Mouse (Mus musculus) lung, embryonic 14.5 days (tissue): ENCODE measurements around the gene Matn3. TPM values are rescaled to one million over a fixed set of nuclear protein-coding genes. Genes with fewer than 3 reads are reported as not detected.

Experiments used
- ATAC-seq: fragments of 200-750 bp; cut with Nextera tagmentation; 2 replicates; pipeline ENCODE4 v1.8.0; 2017; ENCODE audit warnings: mild to moderate bottlenecking, moderate TSS enrichment, moderate library complexity; ENCODE audit not compliant: insufficient read depth
- DNase-seq: peaks from one replicate; pipeline ENCODE4 v3.0.0-alpha.2; 2015
- H3K27ac ChIP-seq: fragments of 300-500 bp; sonication (generic); 2 replicates; pipeline ENCODE4 v1.5.1; 2014; ENCODE audit warnings: low read depth, mild to moderate bottlenecking, moderate library complexity
- H3K27me3 ChIP-seq: fragments of 300-500 bp; sonication (generic); 2 replicates; pipeline ENCODE4 v1.6.1; 2014; ENCODE audit warnings: low read length, control low read depth; ENCODE audit not compliant: insufficient read depth
- H3K36me3 ChIP-seq: fragments of 300-500 bp; sonication (generic); 2 replicates; pipeline ENCODE4 v1.6.1; 2014; ENCODE audit warnings: control low read depth; ENCODE audit not compliant: insufficient read depth
- H3K4me1 ChIP-seq: fragments of 300-500 bp; sonication (generic); 2 replicates; pipeline ENCODE4 v1.6.1; 2014; ENCODE audit warnings: antibody characterized with exemption, control low read depth; ENCODE audit not compliant: insufficient read depth
- H3K4me2 ChIP-seq: fragments of 300-500 bp; sonication (generic); 2 replicates; pipeline ENCODE4 v1.6.1; 2014; ENCODE audit warnings: mild to moderate bottlenecking
- H3K4me3 ChIP-seq: fragments of 300-500 bp; sonication (generic); 2 replicates; pipeline ENCODE4 v1.5.1; 2014; ENCODE audit warnings: low read depth, low read length
- H3K9ac ChIP-seq: fragments of 300-500 bp; sonication (generic); 2 replicates; pipeline ENCODE4 v1.6.1; 2014
- H3K9me3 ChIP-seq: fragments of 300-500 bp; sonication (generic); 2 replicates; pipeline ENCODE4 v1.6.1; 2016; ENCODE audit warnings: low read depth, low read length, control low read depth
- CTCF ChIP-seq: IDR thresholded peaks from 2 replicates; pipeline ENCODE4 v1.5.1; 2016; ENCODE audit warnings: antibody characterized with exemption, low read depth
- WGBS: fragments of 180-500 bp; shearing (Covaris S2); extraction: QIAGEN DNeasy Blood & Tissue Kit; methylation state at CpG from one replicate; pipeline ENCODE4 v1.1.7; 2014; 5-methylcytosine and 5-hydroxymethylcytosine counted together
- polyA plus RNA-seq: library from polyadenylated mRNA; unstranded; fragments of >200 nt; fragmentation: Nextera tagmentation; extraction: Ambion mirVana; gene quantifications from 2 replicates; pipeline ENCODE4 v1.2.1, GENCODE M21; 2014

Matn3 gene
- polyA plus RNA-seq, 1 experiment from 2014 or later, result 0.87 TPM

DNA sequence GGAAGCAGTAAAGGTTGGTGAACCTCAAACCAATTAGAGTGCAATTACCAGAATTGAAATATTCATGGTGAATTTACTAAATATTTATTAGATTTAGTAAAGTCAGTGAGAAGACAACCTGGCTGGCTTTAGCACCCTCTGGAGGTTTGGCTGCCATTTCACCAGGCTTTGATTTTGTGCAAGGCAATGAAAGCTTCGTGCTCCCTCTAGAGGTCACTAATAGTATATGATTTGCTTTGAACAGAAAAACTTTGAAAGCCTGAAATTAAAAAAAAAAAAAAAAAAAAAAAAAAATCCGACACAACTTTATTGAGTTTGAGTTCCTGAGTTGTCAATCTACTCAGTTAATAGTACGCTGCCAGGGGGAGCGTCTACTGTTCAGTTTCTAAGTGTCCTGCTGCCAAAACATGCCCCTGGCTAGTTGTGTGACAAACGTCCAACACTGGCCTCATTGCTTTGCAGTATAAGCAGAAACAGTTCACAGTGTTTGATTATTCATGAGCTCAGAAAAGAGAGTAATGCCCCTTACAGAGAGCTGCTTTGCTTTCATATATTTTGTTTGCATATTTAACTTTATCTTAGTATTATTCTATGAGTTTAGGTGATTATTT lies 54.4 kb downstream of the Matn3 start:
- no peak overlapping the region for H3K4me2 ChIP-seq
- no peaks in the 10 kb centered on the region for H3K4me1 ChIP-seq
- H3K27ac ChIP-seq, result no peak overlapping the region
- no peaks in the 10 kb centered on the region for H3K36me3 ChIP-seq
- no peaks in the 10 kb centered on the region for H3K27me3 ChIP-seq
- TF ChIP-seq CTCF, result peak; percentile 86
- no peak overlapping the region for H3K9ac ChIP-seq
- no peak for ATAC-seq
- 15% methylated on average over 5 of the region's 5 CpGs for WGBS
- no peaks in the 10 kb centered on the region for H3K9me3 ChIP-seq
- no peak overlapping the region for H3K4me3 ChIP-seq
- DNase-seq, result peak; percentile 94

DNA sequence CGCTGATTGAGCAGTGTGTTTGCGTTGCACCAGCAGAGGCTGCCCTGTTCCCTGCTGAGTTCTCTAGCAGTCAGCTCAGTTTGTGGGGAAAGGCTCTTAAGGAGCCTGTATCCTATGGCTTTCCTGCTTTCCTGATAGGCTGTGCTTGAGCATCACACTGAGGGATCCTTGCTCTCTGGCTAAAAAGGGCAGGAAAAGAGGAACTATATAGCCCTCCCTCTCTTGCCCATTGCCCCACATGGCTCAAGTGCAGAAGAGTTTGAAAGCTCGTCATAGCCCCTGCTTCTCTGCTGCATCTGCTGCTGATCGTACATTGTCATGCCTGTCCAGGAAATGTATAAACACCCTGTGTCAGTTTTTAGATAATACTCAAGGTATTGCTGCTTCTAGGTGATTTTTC lies 59.4 kb downstream of the Matn3 start:
- H3K4me1 ChIP-seq, result no peaks in the 10 kb centered on the region
- ATAC-seq (no peak), DNase-seq (no peak)
- H3K9me3 ChIP-seq, result no peaks in the 10 kb centered on the region
- TF ChIP-seq CTCF, result no peak
- no peak overlapping the region for H3K9ac ChIP-seq
- no peak overlapping the region for H3K4me3 ChIP-seq
- H3K4me2 ChIP-seq, result no peak overlapping the region
- no peak overlapping the region for H3K27ac ChIP-seq
- no peaks in the 10 kb centered on the region for H3K27me3 ChIP-seq
- H3K36me3 ChIP-seq, result no peaks in the 10 kb centered on the region
- 45% methylated on average over 4 of the region's 4 CpGs for WGBS

DNA sequence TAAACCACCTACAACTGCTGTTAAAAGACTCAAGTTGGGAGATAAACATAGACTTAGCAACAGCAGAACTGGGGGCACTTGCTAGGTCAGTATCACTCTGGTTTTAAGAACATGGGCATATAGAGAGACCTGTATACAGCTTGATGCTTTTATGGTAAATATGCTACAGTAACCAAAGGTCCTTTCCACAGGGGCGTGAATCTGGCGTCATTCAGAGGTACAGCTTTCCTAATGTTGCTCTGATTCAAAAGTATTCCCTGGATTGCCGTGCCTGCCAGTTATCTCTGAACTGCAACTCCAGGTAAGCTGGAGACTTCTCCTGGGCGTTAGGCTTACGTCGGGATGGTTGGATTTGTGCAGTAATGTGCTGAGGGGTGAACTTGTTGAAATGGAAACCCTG lies 60.1 kb downstream of the Matn3 start:
- no peak overlapping the region for H3K27ac ChIP-seq
- H3K9me3 ChIP-seq, result no peaks in the 10 kb centered on the region
- H3K9ac ChIP-seq, result no peak overlapping the region
- no peaks in the 10 kb centered on the region for H3K4me1 ChIP-seq
- TF ChIP-seq CTCF, result no peak
- no peaks in the 10 kb centered on the region for H3K36me3 ChIP-seq
- H3K4me3 ChIP-seq, result no peak overlapping the region
- no peak for DNase-seq
- H3K4me2 ChIP-seq, result no peak overlapping the region
- 92% methylated on average over 6 of the region's 6 CpGs for WGBS
- no peak for ATAC-seq
- H3K27me3 ChIP-seq, result no peaks in the 10 kb centered on the region

GRCm38 (mm10) chr12:9010311-9010710 lies 62.6 kb downstream of the Matn3 start:
- H3K27ac ChIP-seq, result no peak overlapping the region
- no peak overlapping the region for H3K9ac ChIP-seq
- DNase-seq, result peak; percentile 4
- no peak overlapping the region for H3K4me2 ChIP-seq
- no peaks in the 10 kb centered on the region for H3K27me3 ChIP-seq
- H3K36me3 ChIP-seq, result no peaks in the 10 kb centered on the region; the same call in 1 of the 2 replicates
- no peaks in the 10 kb centered on the region for H3K4me1 ChIP-seq
- TF ChIP-seq CTCF, result no peak
- no peak for ATAC-seq
- 41% methylated on average over 4 of the region's 4 CpGs for WGBS
- H3K4me3 ChIP-seq, result no peak overlapping the region
- H3K9me3 ChIP-seq, result no peaks in the 10 kb centered on the region

GRCm38 (mm10) chr12:9016376-9016775 lies 68.6 kb downstream of the Matn3 start:
- WGBS, result 93% methylated on average over 9 of the region's 9 CpGs
- Histone ChIP-seq H3K4me2 (no peak overlapping the region), H3K27me3 (no peaks in the 10 kb centered on the region), H3K9ac (no peak overlapping the region), H3K36me3 (no peaks in the 10 kb centered on the region; the same call in 1 of the 2 replicates), H3K4me3 (no peak overlapping the region), H3K4me1 (no peaks in the 10 kb centered on the region), H3K9me3 (no peaks in the 10 kb centered on the region), H3K27ac (no peak overlapping the region)
- ATAC-seq (no peak), DNase-seq (no peak)
- no peak for TF ChIP-seq CTCF

- no peaks in the 10 kb centered on the region for H3K36me3 ChIP-seq
- H3K27me3 ChIP-seq, result no peaks in the 10 kb centered on the region
- H3K4me1 ChIP-seq, result no peaks in the 10 kb centered on the region
- DNase-seq, result no peak
- WGBS, result 93% methylated on average over 8 of the region's 8 CpGs
- no peaks in the 10 kb centered on the region for H3K9me3 ChIP-seq
- no peak overlapping the region for H3K27ac ChIP-seq
- no peak for ATAC-seq
- H3K9ac ChIP-seq, result no peak overlapping the region
- H3K4me2 ChIP-seq, result no peak overlapping the region
- TF ChIP-seq CTCF, result no peak
- H3K4me3 ChIP-seq, result no peak overlapping the region
Observed at GRCm38 (mm10) chr12:9020431-9020830, 72.7 kb downstream of the Matn3 start.

DNA sequence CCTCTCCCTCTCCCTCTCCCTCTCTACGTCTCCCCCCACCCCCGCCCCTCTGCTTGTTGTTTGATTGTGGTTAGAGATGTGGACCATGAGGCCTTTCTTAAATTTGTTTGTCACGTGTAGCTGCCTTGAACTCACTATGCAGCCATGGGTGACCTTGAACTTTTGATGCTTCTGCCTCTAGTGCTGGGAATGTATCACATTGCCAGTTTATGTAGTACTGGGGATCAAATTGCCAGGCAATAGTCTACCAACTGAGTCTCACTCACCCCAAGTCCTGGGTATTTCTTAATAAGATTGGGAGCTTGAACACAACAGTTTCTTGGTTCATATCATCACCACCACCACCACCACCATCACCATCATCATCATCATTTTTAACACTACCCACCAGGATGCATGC lies 73.3 kb downstream of the Matn3 start:
- no peak overlapping the region for H3K9ac ChIP-seq
- H3K9me3 ChIP-seq, result no peaks in the 10 kb centered on the region
- no peaks in the 10 kb centered on the region for H3K36me3 ChIP-seq
- no peaks in the 10 kb centered on the region for H3K4me1 ChIP-seq
- 70% methylated on average over 3 of the region's 3 CpGs for WGBS
- TF ChIP-seq CTCF, result no peak
- H3K4me2 ChIP-seq, result no peak overlapping the region
- no peaks in the 10 kb centered on the region for H3K27me3 ChIP-seq
- no peak for DNase-seq
- no peak for ATAC-seq
- no peak overlapping the region for H3K4me3 ChIP-seq
- H3K27ac ChIP-seq, result no peak overlapping the region

Other genes with a start within 250 kb of the Matn3 start
- gene Sdc1, start 176.6 kb upstream of the Matn3 start, polyA plus RNA-seq, result 101 TPM in 2 replicates
- 213 and 215 TPM in 2 replicates for gene Laptm4a, start 26.3 kb upstream of the Matn3 start, polyA plus RNA-seq
- 20.4 and 21.8 TPM in 2 replicates for gene Wdr35, start 26.0 kb downstream of the Matn3 start, polyA plus RNA-seq
- gene Ttc32, start 82.1 kb downstream of the Matn3 start, polyA plus RNA-seq, result 22.3 and 22.6 TPM in 2 replicates